Mouse (Mus musculus): Measurements from ENCODE around the gene Clhc1. TPM values are rescaled to one million over a fixed set of nuclear protein-coding genes. Genes with fewer than 3 reads are reported as not detected.
A peak's percentile ranks its signal among the peaks of the same experiment; 100 is the strongest.

Gene Clhc1
- 0.12 and 0.15 TPM in 2 replicates for polyA plus RNA-seq (2014; fragmentation: Nextera tagmentation; extraction: Ambion mirVana)

DNA sequence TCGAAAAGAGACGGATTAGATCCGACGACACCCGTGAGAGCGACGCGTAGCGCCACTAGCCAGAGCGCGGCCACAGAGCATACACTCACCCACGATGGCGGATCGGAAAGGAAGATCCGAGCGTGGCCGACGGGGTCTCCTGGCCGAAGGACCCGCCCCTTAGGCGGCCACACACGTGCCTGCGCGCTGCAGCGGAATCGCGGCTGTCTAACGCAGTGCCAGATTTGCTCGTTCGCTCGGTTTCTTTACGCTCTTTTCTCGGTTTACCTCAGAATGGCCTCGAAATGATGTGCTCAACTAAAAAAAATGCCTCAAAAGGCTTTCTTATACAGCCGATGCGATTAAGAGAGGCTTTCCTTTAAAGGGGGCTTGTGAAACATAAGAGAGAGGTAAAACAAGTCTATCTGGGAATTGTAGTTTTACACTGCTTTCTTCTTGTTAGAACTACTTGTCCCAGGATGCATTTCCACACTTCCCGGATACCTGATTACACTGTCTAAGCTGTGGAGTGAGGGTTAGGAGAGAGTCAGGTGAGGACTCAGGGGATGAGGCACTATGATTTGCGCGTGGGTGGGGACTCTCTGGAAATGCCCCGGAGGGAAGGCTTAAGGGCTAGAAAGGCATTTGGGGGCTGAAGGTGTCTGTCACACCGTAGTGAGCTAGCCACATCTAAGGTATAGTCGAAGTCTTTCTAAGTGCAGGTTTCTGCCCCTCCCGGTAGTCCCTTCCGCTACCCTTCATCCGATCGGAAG is at the start of gene Clhc1, which contains the start of gene Rps27a:
Gene Clhc1, plus strand, starts transcription at position 199 of the 752 bp plus-strand sequence.
Gene Rps27a, minus strand, starts transcription at position 358 of the 752 bp plus-strand sequence.
- Histone ChIP-seq H3K9me3 (ENCODE audit: control insufficient read depth, low read length) (no peaks in the 10 kb centered on the region), H3K4me2 (ENCODE audit: low read depth, low read length) (peak within 1 kb of the TSS; percentile 66), H3K9ac (ENCODE audit: low read depth, low read length) (peak within 1 kb of the TSS; percentile 90), H3K36me3 (ENCODE audit: control insufficient read depth, insufficient read depth, low read length) (peaks cover 34% of the 10 kb centered on the region), H3K4me3 (ENCODE audit: low read depth, low read length) (peak within 1 kb of the TSS; percentile 75), H3K4me1 (ENCODE audit: control insufficient read depth, insufficient read depth, low read length) (peaks cover 9% of the 10 kb centered on the region), H3K27ac (replicated peaks; ENCODE audit: low read depth, low read length) (peak within 1 kb of the TSS; percentile 84), H3K27me3 (replicated peaks; ENCODE audit: control insufficient read depth, insufficient read depth, low read length) (no peaks in the 10 kb centered on the region)
- peak; percentile 97 for DNase-seq (ENCODE audit: low spot score)
- WGBS: under 1% methylated on average over 46 of the region's 46 CpGs
- peak; percentile 98 for ATAC-seq (ENCODE audit: low read depth)

DNA sequence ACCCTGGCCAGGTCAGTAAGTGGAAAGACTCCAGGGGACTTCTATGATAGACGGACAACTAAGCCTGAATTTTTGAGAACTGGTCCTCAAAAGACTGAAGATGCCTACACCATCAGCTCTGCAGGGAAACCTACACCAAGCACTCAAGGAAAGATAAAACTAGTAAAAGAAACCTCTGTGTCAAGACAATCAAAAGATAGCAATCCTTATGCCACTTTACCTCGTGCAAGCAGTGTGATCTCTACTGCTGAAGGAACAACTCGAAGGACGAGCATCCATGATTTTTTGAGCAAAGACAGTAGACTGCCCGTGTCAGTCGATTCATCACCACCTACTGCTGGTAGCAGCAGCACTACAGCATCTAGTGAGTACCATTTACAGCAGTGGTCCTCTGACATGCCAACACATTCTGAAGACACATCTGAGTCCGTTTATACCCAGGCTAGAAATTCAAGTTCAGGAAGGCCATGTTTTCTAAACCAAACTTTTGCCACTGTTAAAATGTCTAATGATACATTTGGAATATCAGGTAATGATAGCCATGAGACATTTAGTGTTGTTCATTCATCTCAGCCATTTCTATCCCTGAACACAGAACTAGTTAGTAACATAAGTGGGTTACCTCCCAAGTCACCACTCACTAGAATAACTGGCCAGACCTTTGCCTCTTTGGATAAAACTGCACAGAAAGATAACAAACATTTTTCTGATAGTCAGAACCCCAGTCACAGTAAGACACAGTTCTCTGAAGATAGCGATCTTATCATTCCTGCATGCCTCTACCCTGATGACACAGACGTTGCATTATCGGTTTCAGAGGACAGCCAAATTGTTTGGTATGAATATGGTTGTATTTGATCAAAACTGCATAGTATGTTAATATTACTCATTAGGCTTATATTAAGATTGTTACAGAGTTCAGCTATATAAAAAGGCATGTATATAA is 43.5 kb upstream of the Clhc1 start:
- H3K9me3 ChIP-seq (ENCODE audit: control insufficient read depth, low read length): no peaks in the 10 kb centered on the region
- no peaks in the 10 kb centered on the region for H3K27me3 ChIP-seq (replicated peaks; ENCODE audit: control insufficient read depth, insufficient read depth, low read length)
- no peak for ATAC-seq (ENCODE audit: low read depth)
- H3K4me2 ChIP-seq (ENCODE audit: low read depth, low read length): no peak overlapping the region
- H3K9ac ChIP-seq (ENCODE audit: low read depth, low read length): no peak overlapping the region
- DNase-seq (ENCODE audit: low spot score): no peak
- no peak overlapping the region for H3K27ac ChIP-seq (replicated peaks; ENCODE audit: low read depth, low read length)
- H3K36me3 ChIP-seq (ENCODE audit: control insufficient read depth, insufficient read depth, low read length): peaks cover 47% of the 10 kb centered on the region
- no peaks in the 10 kb centered on the region for H3K4me1 ChIP-seq (ENCODE audit: control insufficient read depth, insufficient read depth, low read length)
- WGBS: 88% methylated on average over 10 of the region's 10 CpGs
- no peak overlapping the region for H3K4me3 ChIP-seq (ENCODE audit: low read depth, low read length)

DNA sequence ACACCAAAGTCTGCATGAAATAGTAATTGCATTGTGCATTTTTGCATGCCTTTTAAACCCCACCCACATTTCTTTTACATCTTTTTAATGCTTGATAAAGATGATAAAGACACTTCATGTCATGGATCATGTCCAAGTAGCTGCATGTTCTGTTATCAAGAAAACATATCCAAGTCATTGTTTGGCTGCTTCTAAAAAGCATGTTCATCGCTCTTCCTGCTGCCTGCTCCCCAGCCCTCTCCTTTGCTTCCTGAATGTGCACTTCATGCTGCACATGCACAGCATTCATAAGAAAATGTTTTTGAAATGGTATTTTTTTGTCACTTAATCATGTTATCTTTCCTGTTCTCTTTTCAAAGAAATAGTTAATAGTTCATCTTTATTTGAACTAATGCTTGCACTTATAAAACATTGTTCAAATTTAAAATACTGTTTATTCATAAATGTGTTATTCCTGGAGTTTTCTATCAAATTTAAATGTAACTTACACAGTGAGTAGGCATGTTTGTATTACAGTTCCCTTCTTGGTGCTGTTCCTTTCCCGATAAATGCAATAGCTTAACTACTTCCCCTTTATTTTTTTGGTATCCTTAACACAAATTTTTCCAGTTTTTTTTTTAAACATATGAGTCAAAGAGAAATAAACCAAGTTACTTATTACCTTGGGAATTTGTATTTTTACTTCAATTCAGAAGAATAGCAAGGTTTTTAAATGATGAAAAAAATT is 42.7 kb upstream of the Clhc1 start:
- ATAC-seq (ENCODE audit: low read depth) (no peak), DNase-seq (ENCODE audit: low spot score) (no peak)
- Histone ChIP-seq H3K9me3 (ENCODE audit: control insufficient read depth, low read length) (no peaks in the 10 kb centered on the region), H3K4me2 (ENCODE audit: low read depth, low read length) (no peak overlapping the region), H3K36me3 (ENCODE audit: control insufficient read depth, insufficient read depth, low read length) (peaks cover 43% of the 10 kb centered on the region), H3K4me3 (ENCODE audit: low read depth, low read length) (no peak overlapping the region), H3K27me3 (replicated peaks; ENCODE audit: control insufficient read depth, insufficient read depth, low read length) (no peaks in the 10 kb centered on the region), H3K27ac (replicated peaks; ENCODE audit: low read depth, low read length) (no peak overlapping the region), H3K4me1 (ENCODE audit: control insufficient read depth, insufficient read depth, low read length) (no peaks in the 10 kb centered on the region), H3K9ac (ENCODE audit: low read depth, low read length) (no peak overlapping the region)
- WGBS: 94% methylated on average over 2 of the region's 2 CpGs

DNA sequence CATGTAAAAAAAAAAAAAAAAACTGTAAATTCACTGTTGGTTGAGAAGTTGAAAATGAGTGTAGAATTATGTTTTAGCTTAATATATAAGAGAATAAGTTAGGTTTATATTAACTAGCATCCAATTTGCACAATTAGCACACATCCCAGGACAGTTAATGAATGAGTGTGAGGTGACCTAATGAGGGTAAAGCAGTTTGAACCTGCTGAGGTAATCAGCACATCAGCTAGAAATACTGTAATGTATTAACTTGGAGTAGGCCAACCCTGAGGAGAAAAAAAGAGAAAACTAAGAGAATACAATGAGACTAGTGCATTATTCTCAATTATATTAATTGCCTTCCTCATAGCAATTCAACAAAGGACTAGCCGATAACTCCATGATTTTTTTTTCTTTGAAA is 38.3 kb upstream of the Clhc1 start:
- Histone ChIP-seq H3K36me3 (ENCODE audit: control insufficient read depth, insufficient read depth, low read length) (peaks cover 37% of the 10 kb centered on the region), H3K4me2 (ENCODE audit: low read depth, low read length) (no peak overlapping the region), H3K4me1 (ENCODE audit: control insufficient read depth, insufficient read depth, low read length) (peaks cover 7% of the 10 kb centered on the region; the same call in 1 of the 2 replicates), H3K27me3 (replicated peaks; ENCODE audit: control insufficient read depth, insufficient read depth, low read length) (no peaks in the 10 kb centered on the region), H3K27ac (replicated peaks; ENCODE audit: low read depth, low read length) (no peak overlapping the region), H3K4me3 (ENCODE audit: low read depth, low read length) (no peak overlapping the region), H3K9me3 (ENCODE audit: control insufficient read depth, low read length) (no peaks in the 10 kb centered on the region), H3K9ac (ENCODE audit: low read depth, low read length) (no peak overlapping the region)
- WGBS: 98% methylated on average over 1 of the region's 1 CpGs
- no peak for DNase-seq (ENCODE audit: low spot score)
- ATAC-seq (ENCODE audit: low read depth): no peak

DNA sequence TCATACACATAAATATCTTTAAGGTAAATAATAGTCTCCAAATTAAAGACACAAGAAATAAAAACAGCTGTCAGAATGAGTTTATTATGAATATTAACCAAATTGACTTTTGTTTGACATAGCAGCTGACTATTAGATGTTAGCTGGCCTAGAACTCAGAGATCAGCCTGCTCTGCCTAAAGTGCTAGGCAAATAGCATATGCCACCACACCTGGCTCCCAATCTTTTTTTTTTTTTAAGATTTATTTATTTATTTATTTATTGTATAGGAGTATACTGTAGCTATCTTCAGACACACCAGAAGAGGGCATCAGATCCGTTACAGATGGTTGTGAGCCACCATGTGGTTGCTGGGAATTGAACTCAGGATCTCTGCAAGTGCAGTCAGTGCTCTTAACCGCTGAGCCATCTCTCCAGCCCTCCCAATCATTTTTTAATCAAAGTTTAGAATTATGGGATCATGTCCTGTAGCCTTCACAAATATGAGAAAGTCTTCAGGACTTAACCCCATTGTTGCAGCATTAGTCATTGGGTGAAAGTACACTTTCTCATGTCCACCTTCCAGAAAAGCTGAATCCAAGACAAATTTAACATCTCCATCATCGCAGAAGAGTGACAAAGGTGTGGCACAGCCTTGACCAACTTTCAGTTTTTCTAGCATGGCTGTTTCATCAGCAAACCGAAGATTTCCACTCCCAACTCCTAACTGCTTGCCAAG is 34.8 kb upstream of the Clhc1 start:
- H3K27ac ChIP-seq (replicated peaks; ENCODE audit: low read depth, low read length): no peak overlapping the region
- DNase-seq (ENCODE audit: low spot score) (no peak), ATAC-seq (ENCODE audit: low read depth) (no peak)
- peaks cover 18% of the 10 kb centered on the region for H3K36me3 ChIP-seq (ENCODE audit: control insufficient read depth, insufficient read depth, low read length)
- no peaks in the 10 kb centered on the region for H3K27me3 ChIP-seq (replicated peaks; ENCODE audit: control insufficient read depth, insufficient read depth, low read length)
- H3K4me2 ChIP-seq (ENCODE audit: low read depth, low read length): no peak overlapping the region
- H3K4me3 ChIP-seq (ENCODE audit: low read depth, low read length): no peak overlapping the region
- H3K9ac ChIP-seq (ENCODE audit: low read depth, low read length): no peak overlapping the region
- H3K4me1 ChIP-seq (ENCODE audit: control insufficient read depth, insufficient read depth, low read length): peaks cover 7% of the 10 kb centered on the region; the same call in 1 of the 2 replicates
- H3K9me3 ChIP-seq (ENCODE audit: control insufficient read depth, low read length): no peaks in the 10 kb centered on the region
- WGBS: 90% methylated on average over 4 of the region's 4 CpGs

DNA sequence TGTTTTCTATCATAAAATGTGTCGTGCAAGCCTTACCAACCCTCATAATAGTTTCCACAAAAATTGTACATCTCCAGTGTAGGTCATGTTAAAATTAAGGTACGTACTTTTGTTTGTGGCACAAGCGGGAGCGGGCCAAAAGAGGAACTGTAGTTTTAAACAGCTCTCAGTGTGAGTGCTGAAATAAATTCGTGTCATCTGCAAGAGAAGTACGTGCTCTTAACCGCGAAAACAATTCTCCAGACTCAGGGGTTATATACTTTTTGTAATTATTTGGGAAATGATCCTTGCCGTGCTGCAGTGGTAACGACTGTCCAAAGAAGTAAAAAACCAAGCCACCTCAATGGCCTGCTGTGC is 33.4 kb upstream of the Clhc1 start:
- Histone ChIP-seq H3K9ac (ENCODE audit: low read depth, low read length) (peak overlapping the region; percentile 66), H3K27me3 (replicated peaks; ENCODE audit: control insufficient read depth, insufficient read depth, low read length) (no peaks in the 10 kb centered on the region), H3K4me3 (ENCODE audit: low read depth, low read length) (peak overlapping the region; percentile 56), H3K4me1 (ENCODE audit: control insufficient read depth, insufficient read depth, low read length) (peaks cover 7% of the 10 kb centered on the region; the same call in 1 of the 2 replicates), H3K9me3 (ENCODE audit: control insufficient read depth, low read length) (no peaks in the 10 kb centered on the region), H3K27ac (replicated peaks; ENCODE audit: low read depth, low read length) (peak overlapping the region; percentile 65), H3K36me3 (ENCODE audit: control insufficient read depth, insufficient read depth, low read length) (peaks cover 18% of the 10 kb centered on the region), H3K4me2 (ENCODE audit: low read depth, low read length) (peak overlapping the region; percentile 60)
- ATAC-seq (ENCODE audit: low read depth): no peak; the same call in 1 of the 2 replicates
- peak; percentile 29 for DNase-seq (ENCODE audit: low spot score)
- WGBS: 19% methylated on average over 10 of the region's 10 CpGs

DNA sequence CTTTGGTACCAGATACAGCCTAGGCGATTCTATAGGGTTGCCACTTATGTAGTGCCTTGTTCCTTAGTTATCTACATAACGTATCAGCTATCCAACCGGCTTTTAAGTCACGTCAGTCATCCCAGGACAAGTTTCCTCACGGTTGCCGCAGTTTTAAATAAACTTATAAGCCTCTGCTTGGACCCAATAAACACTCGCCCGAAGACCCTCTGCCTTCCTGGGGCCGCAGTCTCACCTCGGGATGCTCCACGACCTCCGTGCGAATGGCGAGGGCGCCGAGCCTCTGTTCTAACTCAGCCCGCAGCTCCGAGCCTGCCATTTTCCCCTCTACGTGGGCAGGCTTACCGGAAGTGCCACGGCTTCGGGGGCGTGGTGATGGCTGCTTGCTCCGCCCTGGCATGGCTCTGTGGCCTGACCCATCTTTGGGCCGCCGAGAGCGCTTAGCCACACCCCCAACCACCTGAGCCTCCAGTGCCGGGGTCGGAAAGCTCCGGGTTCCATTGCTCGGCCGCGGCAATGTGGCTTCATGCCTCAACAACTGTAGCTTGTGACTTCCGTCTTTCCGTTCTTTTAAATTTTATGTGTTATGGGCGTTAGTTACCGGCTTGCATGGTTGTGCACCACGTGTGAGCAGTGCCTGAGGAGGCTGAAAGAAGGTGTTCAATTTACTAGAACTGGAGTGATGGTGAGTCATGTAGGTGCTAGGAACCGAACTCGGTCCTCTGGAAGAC is 32.9 kb upstream of the Clhc1 start, which contains the start of gene Prorsd1:
Gene Prorsd1, minus strand, starts transcription at position 352 of the 731 bp plus-strand sequence.
- Histone ChIP-seq H3K4me2 (ENCODE audit: low read depth, low read length) (peak within 1 kb of the TSS; percentile 60), H3K27ac (replicated peaks; ENCODE audit: low read depth, low read length) (peak within 1 kb of the TSS; percentile 65), H3K36me3 (ENCODE audit: control insufficient read depth, insufficient read depth, low read length) (peaks cover 18% of the 10 kb centered on the region), H3K4me3 (ENCODE audit: low read depth, low read length) (peak within 1 kb of the TSS; percentile 56), H3K27me3 (replicated peaks; ENCODE audit: control insufficient read depth, insufficient read depth, low read length) (no peaks in the 10 kb centered on the region), H3K9ac (ENCODE audit: low read depth, low read length) (peak within 1 kb of the TSS; percentile 66), H3K9me3 (ENCODE audit: control insufficient read depth, low read length) (no peaks in the 10 kb centered on the region), H3K4me1 (ENCODE audit: control insufficient read depth, insufficient read depth, low read length) (peaks cover 7% of the 10 kb centered on the region; the same call in 1 of the 2 replicates)
- DNase-seq (ENCODE audit: low spot score): peak; percentile 96
- peak; percentile 99 for ATAC-seq (ENCODE audit: low read depth)
- 4% methylated on average over 40 of the region's 40 CpGs for WGBS
